Mouse (Mus musculus) midbrain, embryonic 16.5 days (tissue): Measurements from ENCODE around the gene Tmem186. TPM values are rescaled to one million over a fixed set of nuclear protein-coding genes. Genes with fewer than 3 reads are reported as not detected.

Experiments used
- ATAC-seq: fragments of 200-750 bp; cut with Nextera tagmentation; 2 replicates; pipeline ENCODE4 v1.8.0; 2017; ENCODE audit warnings: moderate TSS enrichment
- H3K27ac ChIP-seq: fragments of 300-500 bp; sonication (generic); 2 replicates; pipeline ENCODE4 v1.5.1; 2014; ENCODE audit warnings: mild to moderate bottlenecking, low read length, mixed read lengths
- H3K27me3 ChIP-seq: fragments of 300-500 bp; sonication (generic); 2 replicates; pipeline ENCODE4 v1.6.1; 2014; ENCODE audit warnings: low read depth, low read length, mixed read lengths; ENCODE audit not compliant: control insufficient read depth, insufficient read depth
- H3K36me3 ChIP-seq: fragments of 300-500 bp; sonication (generic); 2 replicates; pipeline ENCODE4 v1.6.1; 2014; ENCODE audit warnings: mild to moderate bottlenecking, low read length, moderate library complexity, mixed read lengths; ENCODE audit not compliant: control insufficient read depth, insufficient read depth
- H3K4me1 ChIP-seq: fragments of 300-500 bp; sonication (generic); 2 replicates; pipeline ENCODE4 v1.6.1; 2014; ENCODE audit warnings: mild to moderate bottlenecking, low read length, mixed read lengths; ENCODE audit not compliant: control insufficient read depth, insufficient read depth
- H3K4me2 ChIP-seq: fragments of 300-500 bp; sonication (generic); 2 replicates; pipeline ENCODE4 v1.6.1; 2014; ENCODE audit warnings: mild to moderate bottlenecking, low read length, mixed read lengths
- H3K4me3 ChIP-seq: fragments of 300-500 bp; sonication (generic); 2 replicates; pipeline ENCODE4 v1.5.1; 2014; ENCODE audit warnings: low read depth, mild to moderate bottlenecking, low read length, moderate library complexity, mixed read lengths
- H3K9ac ChIP-seq: fragments of 300-500 bp; sonication (generic); 2 replicates; pipeline ENCODE4 v1.6.1; 2014; ENCODE audit warnings: low read depth, low read length, mixed read lengths
- H3K9me3 ChIP-seq: fragments of 300-500 bp; sonication (generic); replicated peaks from 2 replicates; pipeline ENCODE4 v1.6.1; 2014; ENCODE audit warnings: mild to moderate bottlenecking, low read length, mixed read lengths; ENCODE audit not compliant: control insufficient read depth, poor library complexity, severe bottlenecking
- WGBS: fragments of 180-500 bp; shearing (Covaris S2); extraction: QIAGEN DNeasy Blood & Tissue Kit; methylation state at CpG from one replicate; pipeline ENCODE4 v1.1.7; 2014; 5-methylcytosine and 5-hydroxymethylcytosine counted together
- polyA plus RNA-seq: library from polyadenylated mRNA; unstranded; fragments of >200 nt; fragmentation: Nextera tagmentation; extraction: Ambion mirVana; gene quantifications from 2 replicates; pipeline ENCODE4 v1.2.1, GENCODE M21; 2015

The Tmem186 gene
- 23.3 and 24.6 TPM in 2 replicates for polyA plus RNA-seq

DNA sequence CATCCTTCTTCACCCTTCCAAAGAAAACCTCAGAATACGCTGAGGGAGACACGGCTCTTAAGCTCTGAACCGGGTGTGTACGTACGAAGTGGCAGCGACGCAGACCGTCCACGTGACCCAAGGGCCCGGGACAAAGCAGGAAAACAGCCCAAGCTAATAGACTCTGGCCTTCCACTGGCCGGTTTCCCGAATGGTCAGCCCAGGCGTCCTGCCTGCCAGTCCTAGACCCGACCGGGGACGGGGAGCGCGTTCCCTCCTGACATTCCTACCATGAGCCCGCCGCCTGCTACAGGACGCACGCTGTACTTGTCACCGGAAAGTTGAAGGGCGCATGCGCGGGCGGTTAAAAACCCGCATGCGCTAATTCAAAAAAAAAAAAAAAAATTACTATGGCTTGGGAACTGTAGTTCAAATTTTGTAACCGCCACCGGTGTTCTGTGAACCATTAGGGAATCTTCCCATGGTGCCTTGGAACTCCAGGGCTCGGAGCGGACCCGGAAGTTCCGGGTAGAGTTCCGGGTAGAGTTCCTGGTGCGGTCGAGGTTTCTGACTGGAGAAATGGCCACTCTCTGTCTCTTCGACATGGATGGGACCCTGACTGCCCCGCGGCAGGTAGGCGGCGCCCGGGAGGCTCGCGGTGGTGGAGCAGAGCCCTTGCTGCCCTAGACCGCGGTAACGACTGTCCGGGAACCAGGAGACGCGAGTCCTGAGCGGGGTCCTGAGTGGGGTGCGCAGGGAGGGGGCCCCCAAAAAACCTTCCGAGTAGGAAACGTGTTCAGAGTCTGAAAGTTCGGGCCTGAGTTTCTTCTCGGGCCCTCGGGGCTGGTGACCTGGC is at the start of gene Tmem186, which contains the start of gene Pmm2:
Gene Tmem186 (minus strand): TSS at position 496 of the 835 bp plus-strand sequence.
Gene Pmm2 (plus strand): TSS at position 458 of the 835 bp plus-strand sequence.
- H3K36me3 ChIP-seq = peaks cover 2% of the 10 kb centered on the region; the same call in 1 of the 2 replicates
- WGBS = under 1% methylated on average over 59 of the region's 59 CpGs
- peak within 1 kb of the TSS; percentile 72 for H3K27ac ChIP-seq
- peak within 1 kb of the TSS; percentile 89 for H3K4me2 ChIP-seq
- H3K4me3 ChIP-seq = peak within 1 kb of the TSS; percentile 63
- ATAC-seq = peak; percentile 95
- H3K9me3 ChIP-seq = no peaks in the 10 kb centered on the region
- H3K4me1 ChIP-seq = peaks cover 16% of the 10 kb centered on the region
- H3K9ac ChIP-seq = peak within 1 kb of the TSS; percentile 69
- H3K27me3 ChIP-seq = no peaks in the 10 kb centered on the region

DNA sequence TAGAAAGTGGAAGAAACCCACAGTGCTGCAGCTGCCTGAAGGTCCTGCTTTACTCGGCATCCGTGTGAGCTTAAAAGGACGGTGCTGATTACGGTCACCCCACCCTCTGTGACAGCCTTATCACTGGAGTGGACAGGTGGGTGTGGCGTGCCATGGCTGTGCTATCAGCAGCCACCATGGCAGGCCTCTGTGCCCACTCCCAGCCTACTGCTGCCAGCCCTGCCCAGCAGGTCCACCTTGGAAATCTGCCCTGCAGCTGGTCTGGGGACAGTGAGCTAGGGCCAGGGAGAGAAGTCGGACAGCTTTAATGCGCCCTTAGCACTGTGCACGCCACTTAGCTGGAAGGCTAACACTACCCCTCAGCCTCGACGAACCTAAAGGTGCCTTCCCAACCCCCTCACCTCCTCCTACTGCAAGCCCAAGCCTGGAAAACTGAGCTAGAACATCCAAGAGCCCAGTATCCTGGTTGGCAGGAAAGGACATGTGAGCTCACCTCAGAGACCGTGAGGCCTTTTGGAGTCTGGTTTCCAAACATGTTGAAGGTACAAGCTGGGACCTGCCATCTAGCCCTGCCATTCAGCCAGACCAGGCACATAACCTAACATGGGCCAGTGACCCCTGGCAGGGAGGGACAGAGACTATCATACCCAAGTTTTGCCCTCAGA is 49.5 kb upstream of the Tmem186 start:
- H3K36me3 ChIP-seq = peaks cover 7% of the 10 kb centered on the region; the same call in 1 of the 2 replicates
- H3K9ac ChIP-seq = no peak overlapping the region
- H3K27ac ChIP-seq = no peak overlapping the region
- H3K27me3 ChIP-seq = no peaks in the 10 kb centered on the region
- 83% methylated on average over 11 of the region's 11 CpGs for WGBS
- no peaks in the 10 kb centered on the region for H3K9me3 ChIP-seq
- no peak for ATAC-seq
- no peak overlapping the region for H3K4me3 ChIP-seq
- no peaks in the 10 kb centered on the region for H3K4me1 ChIP-seq
- H3K4me2 ChIP-seq = no peak overlapping the region

DNA sequence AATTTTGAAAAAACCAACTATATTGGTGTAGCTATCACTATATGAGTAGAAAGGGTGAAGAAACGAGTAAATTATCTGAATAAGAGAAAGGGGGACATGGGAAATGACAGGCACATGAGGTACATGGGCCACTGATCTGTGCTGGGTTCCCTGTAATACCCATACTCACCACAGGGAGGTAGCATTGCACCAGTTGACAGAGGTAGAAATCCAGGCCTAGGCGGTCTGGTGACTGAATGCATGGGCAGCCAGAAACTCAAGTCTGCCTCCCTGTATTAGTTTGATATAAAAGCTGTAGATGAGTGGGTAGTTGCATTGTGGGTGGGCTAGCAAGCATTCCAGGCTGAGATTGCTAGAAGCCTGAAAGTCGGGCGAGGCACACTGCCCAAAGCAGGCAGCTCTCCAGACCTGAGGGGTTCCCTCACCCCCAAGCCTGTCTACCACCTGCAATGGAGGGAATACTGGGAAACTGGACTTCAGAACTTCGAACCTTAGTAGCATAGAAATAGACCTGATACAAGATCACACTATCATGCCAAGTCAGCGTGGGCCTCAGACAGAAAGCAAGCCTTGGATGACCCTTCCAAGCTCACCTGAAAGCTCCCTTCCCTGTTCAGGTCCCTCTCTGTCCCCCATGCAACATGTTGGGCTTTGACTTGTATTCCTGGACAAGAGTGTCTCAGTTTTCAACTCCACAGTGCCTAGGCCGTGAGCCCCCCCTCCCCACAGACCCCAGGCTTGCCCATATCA is 48.8 kb upstream of the Tmem186 start:
- no peaks in the 10 kb centered on the region for H3K9me3 ChIP-seq
- no peaks in the 10 kb centered on the region for H3K4me1 ChIP-seq
- WGBS = 57% methylated on average over 7 of the region's 7 CpGs
- H3K4me3 ChIP-seq = no peak overlapping the region
- no peak overlapping the region for H3K4me2 ChIP-seq
- H3K27me3 ChIP-seq = no peaks in the 10 kb centered on the region
- peaks cover 7% of the 10 kb centered on the region; the same call in 1 of the 2 replicates for H3K36me3 ChIP-seq
- H3K27ac ChIP-seq = no peak overlapping the region
- ATAC-seq = peak; percentile 62
- no peak overlapping the region for H3K9ac ChIP-seq

DNA sequence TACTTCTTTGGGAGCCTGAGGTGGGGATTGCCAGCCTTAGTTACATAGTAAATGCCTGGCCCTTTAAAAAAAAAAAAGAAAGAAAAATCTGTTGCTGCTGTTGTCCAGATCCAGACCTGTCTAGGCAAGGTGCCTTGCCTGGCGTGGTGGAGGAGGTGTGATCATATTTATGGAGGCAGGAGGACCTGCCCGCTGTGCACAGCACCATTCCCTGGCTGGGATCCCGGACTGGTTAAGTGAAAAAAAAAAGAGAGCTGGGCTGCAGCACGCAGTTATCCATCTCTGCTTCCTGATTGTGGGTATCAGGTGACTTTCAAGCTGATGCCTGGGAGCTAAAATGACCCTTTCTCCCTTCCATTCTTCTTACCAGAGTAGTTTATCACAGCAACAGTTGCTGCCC is 47.6 kb upstream of the Tmem186 start:
- H3K36me3 ChIP-seq = peaks cover 7% of the 10 kb centered on the region; the same call in 1 of the 2 replicates
- no peak overlapping the region for H3K27ac ChIP-seq
- ATAC-seq = no peak
- H3K27me3 ChIP-seq = no peaks in the 10 kb centered on the region
- H3K9ac ChIP-seq = no peak overlapping the region
- H3K4me2 ChIP-seq = no peak overlapping the region
- H3K4me3 ChIP-seq = no peak overlapping the region
- no peaks in the 10 kb centered on the region for H3K9me3 ChIP-seq
- WGBS = 83% methylated on average over 4 of the region's 4 CpGs
- H3K4me1 ChIP-seq = no peaks in the 10 kb centered on the region

DNA sequence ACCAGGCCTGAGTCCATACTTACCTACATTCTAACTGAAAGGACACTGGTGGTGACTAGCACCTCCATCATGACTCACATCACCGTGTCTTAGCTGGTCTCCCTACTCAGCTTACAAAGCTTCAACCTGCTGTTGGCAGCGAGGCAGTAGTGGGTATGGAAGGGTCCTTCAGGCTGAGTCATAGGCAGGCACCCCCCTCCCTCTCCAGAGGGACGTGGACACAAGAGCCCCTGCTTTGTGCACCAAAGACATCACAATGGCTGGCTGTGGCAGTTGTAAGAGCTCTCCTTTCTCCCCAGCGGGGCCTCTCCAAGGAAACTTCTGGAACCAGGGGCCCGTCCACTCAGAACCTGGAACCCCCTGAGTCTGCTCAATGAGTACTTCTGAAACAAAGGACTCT is 43.0 kb upstream of the Tmem186 start, which contains the start of gene Gm5767:
Gene Gm5767 (plus strand): TSS at position 301 of the 400 bp plus-strand sequence.
- no peaks in the 10 kb centered on the region for H3K36me3 ChIP-seq
- H3K27me3 ChIP-seq = no peaks in the 10 kb centered on the region
- H3K9me3 ChIP-seq = no peaks in the 10 kb centered on the region
- no peak within 1 kb of the TSS for H3K27ac ChIP-seq
- H3K9ac ChIP-seq = no peak within 1 kb of the TSS
- WGBS = 80% methylated on average over 5 of the region's 5 CpGs
- H3K4me1 ChIP-seq = no peaks in the 10 kb centered on the region
- no peak within 1 kb of the TSS for H3K4me3 ChIP-seq
- ATAC-seq = no peak
- no peak within 1 kb of the TSS for H3K4me2 ChIP-seq

DNA sequence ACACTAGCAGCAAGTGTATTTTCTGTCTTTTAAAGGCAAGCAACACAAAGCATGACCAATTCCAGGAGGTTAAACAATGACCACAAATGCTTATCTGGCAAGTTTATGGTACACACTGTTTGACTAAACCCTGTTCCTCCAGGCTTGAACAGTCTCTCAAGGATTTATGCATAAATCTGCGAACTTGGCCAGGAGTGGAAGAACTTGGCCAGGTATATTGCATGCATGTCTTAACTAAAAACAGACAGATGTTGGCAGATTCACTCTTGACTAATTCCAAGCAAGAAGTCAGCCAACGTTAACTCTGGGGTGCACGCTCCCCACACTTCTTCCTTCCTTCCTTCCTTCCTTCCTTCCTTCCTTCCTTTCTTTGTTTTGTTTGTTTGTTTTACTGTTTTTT is 42.3 kb upstream of the Tmem186 start:
- H3K4me1 ChIP-seq = no peaks in the 10 kb centered on the region
- no peak for ATAC-seq

DNA sequence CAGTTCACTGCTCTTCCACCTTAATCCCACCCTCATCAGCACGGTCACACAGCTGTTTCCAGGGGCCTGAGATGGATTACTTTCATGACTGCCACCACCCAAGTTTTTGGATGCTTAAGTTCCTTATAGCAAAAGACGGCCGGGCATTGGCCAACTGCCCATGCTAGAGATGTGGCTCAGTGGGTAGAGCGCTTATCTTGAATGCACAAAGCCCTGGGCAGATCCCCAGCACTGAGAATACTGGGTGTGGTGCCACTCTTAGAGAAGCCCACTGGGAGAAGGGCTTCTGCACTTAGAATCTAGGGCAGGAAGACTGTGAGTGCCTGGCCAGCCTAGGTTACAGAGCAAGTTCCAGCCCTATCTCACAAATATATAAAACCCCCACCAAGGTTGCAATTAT is 41.2 kb upstream of the Tmem186 start:
- Histone ChIP-seq H3K27me3 (no peaks in the 10 kb centered on the region), H3K36me3 (no peaks in the 10 kb centered on the region), H3K4me2 (no peak overlapping the region), H3K4me3 (no peak overlapping the region), H3K9ac (no peak overlapping the region), H3K27ac (no peak overlapping the region), H3K9me3 (no peaks in the 10 kb centered on the region), H3K4me1 (no peaks in the 10 kb centered on the region)
- ATAC-seq = no peak
- WGBS = 87% methylated on average over 4 of the region's 4 CpGs

More for the DNA sequence above, 42.3 kb upstream of the Tmem186 start:
- H3K4me3 ChIP-seq = no peak overlapping the region
- no peak overlapping the region for H3K27ac ChIP-seq
- H3K27me3 ChIP-seq = no peaks in the 10 kb centered on the region
- no peak overlapping the region for H3K9ac ChIP-seq
- H3K36me3 ChIP-seq = no peaks in the 10 kb centered on the region
- H3K9me3 ChIP-seq = no peaks in the 10 kb centered on the region
- H3K4me2 ChIP-seq = no peak overlapping the region
- 96% methylated on average over 3 of the region's 3 CpGs for WGBS

DNA sequence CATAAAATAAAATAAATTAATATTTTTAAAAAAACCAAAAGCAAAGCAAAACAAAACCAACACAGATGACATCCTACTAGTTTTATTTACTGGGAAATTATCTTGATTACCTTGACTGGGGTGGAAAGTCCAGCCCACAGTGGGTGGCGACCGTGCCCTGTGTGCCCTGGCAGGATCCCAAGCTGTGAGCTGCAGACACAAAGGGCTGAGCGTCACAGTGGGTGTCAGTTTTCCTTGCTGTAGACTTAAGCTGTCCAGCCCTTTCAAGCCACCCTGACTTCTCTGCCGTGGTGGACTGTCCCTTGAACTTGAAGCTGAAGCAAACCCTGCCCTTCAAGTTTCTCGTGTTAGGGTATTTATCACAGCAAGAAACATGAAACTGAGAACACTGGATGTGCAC is 40.5 kb upstream of the Tmem186 start:
- H3K4me3 ChIP-seq = no peak overlapping the region

More for the DNA sequence above, 40.5 kb upstream of the Tmem186 start:
- H3K27ac ChIP-seq = no peak overlapping the region
- H3K9me3 ChIP-seq = no peaks in the 10 kb centered on the region
- ATAC-seq = no peak
- no peaks in the 10 kb centered on the region for H3K4me1 ChIP-seq
- no peaks in the 10 kb centered on the region for H3K36me3 ChIP-seq
- no peak overlapping the region for H3K4me2 ChIP-seq
- H3K27me3 ChIP-seq = no peaks in the 10 kb centered on the region
- WGBS = 47% methylated on average over 5 of the region's 5 CpGs
- H3K9ac ChIP-seq = no peak overlapping the region
